Mouse (Mus musculus): ENCODE data around the gene Dock9. TPM values are rescaled to one million over a fixed set of nuclear protein-coding genes. Genes with fewer than 3 reads are reported as not detected.
"Not testable (repeated sequence)": the region's sequence is repeated elsewhere in the genome, so short reads cannot be mapped to it uniquely, and the experiment has no call there.

Dock9 gene
- polyA plus RNA-seq, 1 experiment, result 1.1 TPM

DNA sequence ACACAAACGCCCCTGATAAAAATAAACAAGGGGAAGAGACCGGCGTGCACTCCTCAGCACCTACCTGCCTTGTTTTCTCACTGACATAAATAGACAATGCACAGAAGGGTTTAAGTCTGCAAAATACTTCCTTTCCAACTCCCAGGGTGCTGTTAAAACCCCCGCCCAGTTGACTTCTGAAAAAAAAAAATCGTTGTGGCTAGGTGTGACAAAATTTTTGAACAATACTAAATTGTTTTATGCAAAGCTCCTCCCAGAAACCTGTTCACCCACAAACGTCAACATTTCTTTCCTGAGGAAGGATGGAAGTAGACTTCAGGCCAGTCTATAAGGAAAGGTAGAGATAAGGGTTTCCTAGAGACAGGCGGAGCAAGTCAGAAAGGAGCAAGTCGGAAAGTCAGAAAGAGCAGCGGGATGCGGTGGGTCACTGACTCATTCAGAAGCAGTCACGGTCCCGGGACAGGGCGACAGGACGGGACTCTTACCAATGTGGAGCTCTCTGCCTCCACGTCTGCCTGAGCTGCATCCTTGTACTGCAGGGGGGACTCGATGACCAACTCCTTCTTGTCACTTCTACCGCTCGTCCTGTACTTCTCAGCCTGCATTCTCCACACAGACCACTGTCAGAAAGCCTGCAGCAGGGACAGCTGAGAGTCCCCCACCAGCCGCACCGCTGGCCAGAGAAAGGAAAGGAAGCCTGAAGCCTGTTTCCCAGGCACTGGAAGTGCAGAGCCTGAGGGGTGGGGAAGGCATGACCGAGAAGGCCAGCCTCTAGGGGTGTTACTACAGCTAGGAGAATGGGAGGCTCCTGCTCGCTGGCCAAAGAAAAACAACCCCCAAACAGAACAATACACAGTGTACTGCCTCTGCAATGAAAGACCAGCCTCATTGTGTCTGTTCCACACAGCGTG is 99.7 kb downstream of the Dock9 start:
- TF ChIP-seq CTCF (IDR thresholded peaks at IDR 0.05; ENCODE audit: low read depth, low read length) (no peak), POLR2A (IDR thresholded peaks at IDR 0.05; ENCODE audit: borderline replicate concordance, low read depth, low read length) (no peak)
- H3K27ac ChIP-seq (ENCODE audit: insufficient read depth, low read depth, low read length), result no peak overlapping the region
- no peak overlapping the region for H3K4me3 ChIP-seq (ENCODE audit: insufficient read depth, low read length)
- no peaks in the 10 kb centered on the region for H3K4me1 ChIP-seq (ENCODE audit: control insufficient read depth, insufficient read depth, low read length)

- H3K4me1 ChIP-seq (ENCODE audit: control insufficient read depth, insufficient read depth, low read length), result no peaks in the 10 kb centered on the region
- no peak overlapping the region for H3K27ac ChIP-seq (ENCODE audit: insufficient read depth, low read depth, low read length)
- H3K4me3 ChIP-seq (ENCODE audit: insufficient read depth, low read length), result no peak overlapping the region
- TF ChIP-seq POLR2A (IDR thresholded peaks at IDR 0.05; ENCODE audit: borderline replicate concordance, low read depth, low read length) (no peak), CTCF (IDR thresholded peaks at IDR 0.05; ENCODE audit: low read depth, low read length) (no peak)
These were observed 100.4 kb downstream of the Dock9 start for GRCm38 (mm10) chr14:121697143-121697680.

GRCm38 (mm10) chr14:121696429-121697118 is 101.1 kb downstream of the Dock9 start:
- Histone ChIP-seq H3K27ac (ENCODE audit: insufficient read depth, low read depth, low read length) (no peak overlapping the region), H3K4me1 (ENCODE audit: control insufficient read depth, insufficient read depth, low read length) (no peaks in the 10 kb centered on the region), H3K4me3 (ENCODE audit: insufficient read depth, low read length) (no peak overlapping the region)
- TF ChIP-seq POLR2A (IDR thresholded peaks at IDR 0.05; ENCODE audit: borderline replicate concordance, low read depth, low read length) (no peak), CTCF (IDR thresholded peaks at IDR 0.05; ENCODE audit: low read depth, low read length) (no peak)

DNA sequence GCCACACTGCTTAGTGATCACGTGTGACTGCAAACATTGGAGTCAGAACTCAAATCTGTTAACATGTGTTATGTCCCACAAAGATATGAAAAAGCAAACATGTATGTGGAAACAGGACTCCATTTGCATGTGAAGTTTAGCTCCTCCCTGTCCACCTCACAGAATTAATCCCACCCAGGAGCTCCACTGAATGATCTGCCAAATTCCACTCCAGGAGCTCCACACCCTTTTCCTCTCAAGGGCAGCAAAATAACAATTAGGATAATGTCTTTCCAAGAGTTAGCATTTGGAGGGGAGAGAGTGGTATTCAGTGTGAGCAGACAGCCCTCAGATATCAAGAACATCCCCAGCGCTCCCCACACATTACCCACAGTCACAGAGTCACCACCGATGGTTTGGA is 102.9 kb downstream of the Dock9 start:
- no peaks in the 10 kb centered on the region for H3K4me1 ChIP-seq (ENCODE audit: control insufficient read depth, insufficient read depth, low read length)
- no peak overlapping the region for H3K4me3 ChIP-seq (ENCODE audit: insufficient read depth, low read length)
- no peak for TF ChIP-seq POLR2A (IDR thresholded peaks at IDR 0.05; ENCODE audit: borderline replicate concordance, low read depth, low read length)
- no peak overlapping the region for H3K27ac ChIP-seq (ENCODE audit: insufficient read depth, low read depth, low read length)

GRCm38 (mm10) chr14:121693991-121694594 is 103.5 kb downstream of the Dock9 start:
- Histone ChIP-seq H3K4me3 (ENCODE audit: insufficient read depth, low read length) (no peak overlapping the region), H3K4me1 (ENCODE audit: control insufficient read depth, insufficient read depth, low read length) (no peaks in the 10 kb centered on the region), H3K27ac (ENCODE audit: insufficient read depth, low read depth, low read length) (no peak overlapping the region)
- no peak for TF ChIP-seq POLR2A (IDR thresholded peaks at IDR 0.05; ENCODE audit: borderline replicate concordance, low read depth, low read length)
- TF ChIP-seq CTCF (IDR thresholded peaks at IDR 0.05; ENCODE audit: low read depth, low read length), result no peak

DNA sequence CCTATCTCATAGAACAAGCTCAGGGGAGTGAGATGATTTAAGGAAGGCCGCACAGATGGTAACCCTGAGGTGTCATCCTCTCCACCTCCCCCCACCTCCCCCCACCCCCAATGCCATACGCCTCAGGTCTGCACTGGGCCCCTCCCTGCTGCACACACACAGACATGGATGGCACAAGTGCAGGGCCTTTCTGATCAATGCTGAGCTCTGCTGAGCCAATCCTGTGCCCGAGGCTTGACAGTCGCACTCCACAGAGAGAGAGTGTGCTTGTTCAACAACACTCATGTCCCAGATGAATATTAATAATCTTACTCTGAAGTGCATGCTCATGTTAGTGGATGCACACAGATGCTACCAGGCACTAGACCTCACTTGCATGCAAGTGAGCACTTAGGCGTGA is 108.0 kb downstream of the Dock9 start:
- H3K4me3 ChIP-seq (ENCODE audit: insufficient read depth, low read length), result not testable (repeated sequence)

GRCm38 (mm10) chr14:121688175-121688574 is 109.5 kb downstream of the Dock9 start:
- Histone ChIP-seq H3K4me3 (ENCODE audit: insufficient read depth, low read length) (no peak overlapping the region), H3K27ac (ENCODE audit: insufficient read depth, low read depth, low read length) (no peak overlapping the region), H3K4me1 (ENCODE audit: control insufficient read depth, insufficient read depth, low read length) (peaks cover 12% of the 10 kb centered on the region)
- TF ChIP-seq POLR2A (IDR thresholded peaks at IDR 0.05; ENCODE audit: borderline replicate concordance, low read depth, low read length) (no peak), CTCF (IDR thresholded peaks at IDR 0.05; ENCODE audit: low read depth, low read length) (no peak)

More for the DNA sequence above, 108.0 kb downstream of the Dock9 start:
- H3K4me1 ChIP-seq (ENCODE audit: control insufficient read depth, insufficient read depth, low read length), result peaks cover 12% of the 10 kb centered on the region
- H3K27ac ChIP-seq (ENCODE audit: insufficient read depth, low read depth, low read length), result not testable (repeated sequence)

DNA sequence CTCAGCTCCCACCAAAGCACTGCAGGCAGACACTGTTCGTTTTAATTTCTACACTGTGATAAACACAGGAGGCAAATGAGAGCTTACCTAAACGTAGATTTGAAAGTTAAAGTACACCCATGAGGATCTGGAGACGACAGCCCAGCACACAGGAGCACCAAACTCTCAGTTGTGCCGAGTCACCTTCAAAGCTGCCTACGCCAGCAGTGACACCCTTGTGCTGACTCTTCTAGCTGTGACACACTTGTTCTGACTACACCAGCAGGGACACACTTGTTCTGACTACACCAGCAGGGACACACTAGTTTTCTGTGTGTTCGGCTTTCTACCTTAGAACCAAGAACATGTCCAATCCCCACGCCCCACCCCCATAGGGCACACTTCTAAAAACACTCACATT is 110.4 kb downstream of the Dock9 start:
- H3K27ac ChIP-seq (ENCODE audit: insufficient read depth, low read depth, low read length), result no peak overlapping the region
- H3K4me3 ChIP-seq (ENCODE audit: insufficient read depth, low read length), result no peak overlapping the region
- peaks cover 12% of the 10 kb centered on the region for H3K4me1 ChIP-seq (ENCODE audit: control insufficient read depth, insufficient read depth, low read length)
- TF ChIP-seq POLR2A (IDR thresholded peaks at IDR 0.05; ENCODE audit: borderline replicate concordance, low read depth, low read length) (no peak), CTCF (IDR thresholded peaks at IDR 0.05; ENCODE audit: low read depth, low read length) (no peak)

DNA sequence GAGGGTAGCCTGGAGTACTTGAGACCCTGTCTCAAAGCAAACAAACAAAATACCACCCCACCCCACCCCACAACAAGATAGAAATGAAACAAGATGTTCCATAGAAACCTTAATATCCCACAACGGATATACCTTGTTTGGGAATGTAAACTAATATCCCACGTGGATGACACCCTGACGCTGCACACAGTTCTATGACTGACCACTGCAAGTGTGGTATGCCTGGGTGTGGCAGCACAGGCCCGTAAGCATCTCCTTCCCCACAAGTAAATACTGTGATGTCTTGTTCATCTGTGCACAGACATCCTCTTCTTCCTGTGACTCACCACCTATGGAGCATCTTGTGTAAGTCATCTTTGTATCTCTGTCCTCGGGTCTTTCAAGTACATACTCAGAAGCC is 118.7 kb downstream of the Dock9 start:
- no peak overlapping the region for H3K27ac ChIP-seq (ENCODE audit: insufficient read depth, low read depth, low read length)
- no peak overlapping the region for H3K4me3 ChIP-seq (ENCODE audit: insufficient read depth, low read length)
- H3K4me1 ChIP-seq (ENCODE audit: control insufficient read depth, insufficient read depth, low read length), result peaks cover 9% of the 10 kb centered on the region
- TF ChIP-seq POLR2A (IDR thresholded peaks at IDR 0.05; ENCODE audit: borderline replicate concordance, low read depth, low read length) (no peak), CTCF (IDR thresholded peaks at IDR 0.05; ENCODE audit: low read depth, low read length) (no peak)

GRCm38 (mm10) chr14:121678445-121678844 is 119.2 kb downstream of the Dock9 start:
- H3K27ac ChIP-seq (ENCODE audit: insufficient read depth, low read depth, low read length), result no peak overlapping the region
- no peak for TF ChIP-seq POLR2A (IDR thresholded peaks at IDR 0.05; ENCODE audit: borderline replicate concordance, low read depth, low read length)
- H3K4me1 ChIP-seq (ENCODE audit: control insufficient read depth, insufficient read depth, low read length), result peaks cover 9% of the 10 kb centered on the region
- no peak overlapping the region for H3K4me3 ChIP-seq (ENCODE audit: insufficient read depth, low read length)
